Mouse (Mus musculus) lung, postnatal 0 days (tissue): ENCODE measurements around the gene Rxfp4.

Experiments
- CTCF ChIP-seq: IDR thresholded peaks from 2 replicates; pipeline ENCODE4 v1.5.1; 2016; ENCODE audit warnings: antibody characterized with exemption, mild to moderate bottlenecking
- EP300 ChIP-seq: IDR thresholded peaks from 2 replicates; pipeline ENCODE4 v1.6.1; 2016; ENCODE audit warnings: antibody characterized with exemption, mild to moderate bottlenecking, control low read depth

GRCm38 (mm10) chr3:88689079-88689478, 36.1 kb upstream of the Rxfp4 start:
- no peak for TF ChIP-seq CTCF
- no peak for TF ChIP-seq EP300
